ENCODE assay signal across 10 mouse cellular contexts in the genomic region with DNA sequence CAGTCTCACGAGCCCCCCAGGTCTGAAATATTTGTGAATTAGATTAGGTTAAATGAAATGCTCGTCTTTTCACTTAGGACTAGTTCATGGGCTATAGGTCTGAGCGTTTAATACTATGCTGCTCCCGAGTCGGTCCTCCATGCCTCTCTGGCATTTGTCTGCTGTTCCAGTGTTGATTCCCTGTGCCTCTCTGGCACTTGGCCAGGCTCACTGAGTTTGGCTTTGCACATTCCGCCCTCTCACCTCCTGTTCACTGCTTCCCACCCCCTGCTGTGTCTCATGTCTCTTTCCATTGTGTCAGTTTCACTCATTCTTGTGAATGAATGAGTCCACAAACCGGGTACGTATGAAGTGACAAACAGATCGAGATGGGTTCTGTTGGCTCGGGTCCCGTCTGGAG.
DNase-seq lines count a peak whose midpoint lies in the region; ATAC-seq lines count a peak whose summit lies in the region.
"Had no signal": no experiment of that assay in that cellular context is flagged by ENCODE, and none has a peak within 500 bp of the region (broad histone marks: within the 10 kb centered on the region; RNA-seq: fewer than 3 reads in every experiment).

No protein-coding gene starts in this region.

- no peaks in the 10 kb centered on the region for H3K4me1 ChIP-seq in heart, embryonic 10.5 days

- H3K9me3 ChIP-seq in heart, embryonic 10.5 days, result no peaks in the 10 kb centered on the region

- no peaks in the 10 kb centered on the region for H3K36me3 ChIP-seq in heart, embryonic 10.5 days

- 85% methylated on average over 11 of the region's 11 CpGs for WGBS in heart, embryonic 10.5 days

- intact Hi-C loops in heart, postnatal 14 days (cut with DNase I), result loop anchor here (5.0 to 10.0 kb wide), 3 partner anchors 66 to 734 kb away; a partner anchor contains a TSS
- intact Hi-C loops in left cerebral cortex, postnatal 25 days (cut with DNase I), result loop anchor here (5.0 to 10.0 kb wide), 5 partner anchors 106 to 734 kb away; a partner anchor contains a TSS

- H3K4me3 ChIP-seq in heart, embryonic 10.5 days, result no peak overlapping the region

- ATAC-seq in frontal cortex, adult (ENCODE audit: low TSS enrichment), result peak; percentile 64
- no peak for ATAC-seq in megakaryocyte-erythroid progenitor cell, adult 5-6 weeks (replicated peaks; ENCODE audit: low FRiP score, low TSS enrichment, poor library complexity, severe bottlenecking)

- no peaks in the 10 kb centered on the region for H3K27me3 ChIP-seq in heart, embryonic 10.5 days (ENCODE audit: insufficient read depth, poor library complexity, severe bottlenecking)
- H3K27me3 ChIP-seq: CH12.LX had no signal

- H3K27ac ChIP-seq in heart, embryonic 10.5 days, result no peak overlapping the region
- H3K27ac ChIP-seq: liver, embryonic 14.5 days had no signal

- DNase-seq in heart, embryonic 10.5 days (ENCODE audit: low spot score), result peak; percentile 69
- DNase-seq in heart, postnatal 14 days, result no peak
- peak; percentile 68 for DNase-seq in ZHBTc4 (ENCODE audit: low read depth, low spot score)
- DNase-seq in left cerebral cortex, postnatal 25 days (ENCODE audit: low spot score in 2 of 2), result peak; percentile 58 to 87
- DNase-seq in spleen, adult 18-20 months, result no peak
- no peak for DNase-seq in c-Kit-positive CD71-positive TER-119-positive erythroid progenitor cells, embryonic 14.5 days (ENCODE audit: low spot score)

Comparison
In these comparisons a context has a peak if more than half of its experiments do, and no peak if none do; other contexts are left out.
1. DNase-seq: peak in heart, embryonic 10.5 days (single experiment), ZHBTc4 (single experiment) and left cerebral cortex, postnatal 25 days (2 of 2); none in heart, postnatal 14 days (0 of 2), spleen, adult 18-20 months (0 of 2) and c-Kit-positive CD71-positive TER-119-positive erythroid progenitor cells, embryonic 14.5 days (single experiment).